Mouse (Mus musculus) neural tube, embryonic 11.5 days (tissue): ENCODE measurements around the gene Fam171a1. TPM values are rescaled to one million over a fixed set of nuclear protein-coding genes. Genes with fewer than 3 reads are reported as not detected.

Source experiments
- ATAC-seq: fragments of 200-750 bp; cut with Nextera tagmentation; 2 replicates; pipeline ENCODE4 v1.8.0; 2017; ENCODE audit warnings: moderate number of reproducible peaks, mild to moderate bottlenecking, moderate TSS enrichment, moderate library complexity; ENCODE audit not compliant: insufficient read depth, low FRiP score, low TSS enrichment
- DNase-seq: peaks from one replicate; pipeline ENCODE4 v3.0.0-alpha.2; 2015; ENCODE audit warnings: low spot score
- H3K27ac ChIP-seq: fragments of 300-500 bp; sonication (generic); 2 replicates; pipeline ENCODE4 v1.5.1; 2014; ENCODE audit warnings: low read depth, mild to moderate bottlenecking, low read length
- H3K27me3 ChIP-seq: fragments of 300-500 bp; sonication (generic); 2 replicates; pipeline ENCODE4 v1.6.1; 2014; ENCODE audit warnings: mild to moderate bottlenecking, low read length, mixed read lengths; ENCODE audit not compliant: control insufficient read depth, insufficient read depth
- H3K36me3 ChIP-seq: fragments of 300-500 bp; sonication (generic); 2 replicates; pipeline ENCODE4 v1.6.1; 2014; ENCODE audit warnings: mild to moderate bottlenecking, low read length, moderate library complexity, mixed read lengths; ENCODE audit not compliant: control insufficient read depth, insufficient read depth
- H3K4me1 ChIP-seq: fragments of 300-500 bp; sonication (generic); 2 replicates; pipeline ENCODE4 v1.6.1; 2014; ENCODE audit warnings: low read length, mixed read lengths; ENCODE audit not compliant: control insufficient read depth, insufficient read depth
- H3K4me2 ChIP-seq: fragments of 300-500 bp; sonication (generic); 2 replicates; pipeline ENCODE4 v1.6.1; 2014; ENCODE audit warnings: low read depth, mild to moderate bottlenecking, moderate library complexity
- H3K4me3 ChIP-seq: fragments of 300-500 bp; sonication (generic); 2 replicates; pipeline ENCODE4 v1.5.1; 2014; ENCODE audit warnings: low read depth, low read length
- H3K9ac ChIP-seq: fragments of 300-500 bp; sonication (generic); 2 replicates; pipeline ENCODE4 v1.6.1; 2014; ENCODE audit warnings: mild to moderate bottlenecking, low read length
- H3K9me3 ChIP-seq: fragments of 300-500 bp; sonication (generic); 2 replicates; pipeline ENCODE4 v1.6.1; 2016; ENCODE audit warnings: low read length; ENCODE audit not compliant: control insufficient read depth
- WGBS: fragments of 180-500 bp; shearing (Covaris S2); extraction: QIAGEN DNeasy Blood & Tissue Kit; methylation state at CpG from one replicate; pipeline ENCODE4 v1.1.7; 2014; 5-methylcytosine and 5-hydroxymethylcytosine counted together
- polyA plus RNA-seq: library from polyadenylated mRNA; unstranded; fragments of >200 nt; fragmentation: Nextera tagmentation; extraction: Ambion mirVana; gene quantifications from 2 replicates; pipeline ENCODE4 v1.2.1, GENCODE M21; 2014

Gene Fam171a1
- polyA plus RNA-seq, 1 experiment from 2014 or later, result 52.4 TPM

- ATAC-seq (no peak), DNase-seq (no peak)
- no peaks in the 10 kb centered on the region for H3K4me1 ChIP-seq
- 81% methylated on average over 3 of the region's 3 CpGs for WGBS
- no peak overlapping the region for H3K9ac ChIP-seq
- H3K4me2 ChIP-seq, result no peak overlapping the region
- H3K4me3 ChIP-seq, result no peak overlapping the region
- H3K27me3 ChIP-seq, result no peaks in the 10 kb centered on the region
- no peaks in the 10 kb centered on the region for H3K36me3 ChIP-seq
- no peaks in the 10 kb centered on the region for H3K9me3 ChIP-seq
- no peak overlapping the region for H3K27ac ChIP-seq
Measured at GRCm38 (mm10) chr2:3108431-3108830, 5.6 kb upstream of the Fam171a1 start.

DNA sequence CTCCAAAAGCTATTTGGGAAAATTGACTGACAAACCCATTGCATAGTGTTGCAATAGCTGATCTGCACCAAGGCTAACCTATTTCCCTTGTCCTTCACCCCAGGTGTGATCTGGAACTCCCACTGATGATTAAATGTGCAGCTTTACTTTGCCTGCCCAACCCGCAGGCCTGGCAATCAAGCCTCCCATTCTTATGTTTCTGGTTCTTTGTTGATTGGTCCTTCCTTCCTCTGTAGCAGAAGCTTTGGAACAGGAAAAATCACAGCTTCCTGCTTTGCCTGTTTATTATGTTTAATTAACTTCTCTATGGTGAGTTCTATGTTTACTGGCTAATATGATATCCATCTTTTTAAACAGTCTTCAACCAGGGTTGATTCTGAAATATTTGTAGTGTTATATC lies 5.2 kb upstream of the Fam171a1 start:
- Histone ChIP-seq H3K4me2 (no peak overlapping the region), H3K9me3 (no peaks in the 10 kb centered on the region), H3K9ac (no peak overlapping the region), H3K4me3 (no peak overlapping the region), H3K27ac (no peak overlapping the region), H3K4me1 (no peaks in the 10 kb centered on the region), H3K27me3 (no peaks in the 10 kb centered on the region), H3K36me3 (no peaks in the 10 kb centered on the region)
- 75% methylated on average over 1 of the region's 1 CpGs for WGBS
- no peak for ATAC-seq
- no peak for DNase-seq

DNA sequence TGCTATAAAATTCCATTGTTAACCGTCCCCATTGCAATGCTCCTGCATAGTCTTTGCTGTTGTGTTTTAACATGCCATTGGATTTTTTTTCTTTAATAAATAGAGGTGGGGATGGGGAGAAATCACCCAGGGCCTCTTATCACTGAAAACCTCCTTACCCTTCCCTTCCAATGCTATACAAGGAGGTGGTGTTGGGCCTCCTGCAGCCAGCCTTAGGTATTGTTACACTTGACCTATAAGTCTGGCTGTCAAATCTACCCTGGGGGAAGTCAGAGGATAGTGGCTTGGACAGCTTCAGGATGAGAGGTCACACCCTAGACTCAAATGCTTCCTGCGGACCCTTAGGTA lies 3.8 kb downstream of the Fam171a1 start:
- Histone ChIP-seq H3K4me1 (peaks cover 6% of the 10 kb centered on the region), H3K9me3 (no peaks in the 10 kb centered on the region), H3K9ac (no peak overlapping the region), H3K4me2 (peak overlapping the region; percentile 51; the same call in 1 of the 2 replicates), H3K27me3 (no peaks in the 10 kb centered on the region), H3K27ac (no peak overlapping the region), H3K4me3 (peak overlapping the region; percentile 88), H3K36me3 (no peaks in the 10 kb centered on the region)
- DNase-seq (no peak), ATAC-seq (no peak; the same call in 1 of the 2 replicates)
- 35% methylated on average over 2 of the region's 2 CpGs for WGBS

- under 1% methylated on average over 44 of the region's 93 CpGs for WGBS
- peak overlapping the region; percentile 89 for H3K27ac ChIP-seq
Measured at GRCm38 (mm10) chr2:3118203-3118941, 4.3 kb downstream of the Fam171a1 start.

GRCm38 (mm10) chr2:3118969-3119368 lies 4.9 kb downstream of the Fam171a1 start:
- ATAC-seq, result peak; percentile 36
- WGBS, result 2% methylated on average over 11 of the region's 16 CpGs
- no peaks in the 10 kb centered on the region for H3K36me3 ChIP-seq
- no peaks in the 10 kb centered on the region for H3K9me3 ChIP-seq
- H3K4me1 ChIP-seq, result peaks cover 6% of the 10 kb centered on the region
- DNase-seq, result peak; percentile 31
- H3K9ac ChIP-seq, result peak overlapping the region; percentile 95
- peak overlapping the region; percentile 51 for H3K4me2 ChIP-seq
- peak overlapping the region; percentile 88 for H3K4me3 ChIP-seq
- H3K27me3 ChIP-seq, result no peaks in the 10 kb centered on the region
- peak overlapping the region; percentile 89 for H3K27ac ChIP-seq

More at GRCm38 (mm10) chr2:3118203-3118941, 4.3 kb downstream of the Fam171a1 start:
- ATAC-seq (peak; percentile 92), DNase-seq (peak; percentile 93)
- Histone ChIP-seq H3K9me3 (no peaks in the 10 kb centered on the region), H3K9ac (peak overlapping the region; percentile 95), H3K4me3 (peak overlapping the region; percentile 88), H3K27me3 (no peaks in the 10 kb centered on the region), H3K4me1 (peaks cover 6% of the 10 kb centered on the region), H3K4me2 (peak overlapping the region; percentile 51), H3K36me3 (no peaks in the 10 kb centered on the region)

- ATAC-seq (no peak), DNase-seq (no peak)
- Histone ChIP-seq H3K4me1 (peaks cover 6% of the 10 kb centered on the region), H3K4me3 (peak overlapping the region; percentile 88), H3K27ac (no peak overlapping the region), H3K9me3 (no peaks in the 10 kb centered on the region), H3K9ac (peak overlapping the region; percentile 95), H3K36me3 (no peaks in the 10 kb centered on the region), H3K27me3 (no peaks in the 10 kb centered on the region), H3K4me2 (peak overlapping the region; percentile 51)
- 27% methylated on average over 4 of the region's 4 CpGs for WGBS
Measured at GRCm38 (mm10) chr2:3119371-3119935, 5.4 kb downstream of the Fam171a1 start.

- no peak overlapping the region for H3K27ac ChIP-seq
- H3K36me3 ChIP-seq, result no peaks in the 10 kb centered on the region
Measured at GRCm38 (mm10) chr2:3122571-3122970, 8.5 kb downstream of the Fam171a1 start.

DNA sequence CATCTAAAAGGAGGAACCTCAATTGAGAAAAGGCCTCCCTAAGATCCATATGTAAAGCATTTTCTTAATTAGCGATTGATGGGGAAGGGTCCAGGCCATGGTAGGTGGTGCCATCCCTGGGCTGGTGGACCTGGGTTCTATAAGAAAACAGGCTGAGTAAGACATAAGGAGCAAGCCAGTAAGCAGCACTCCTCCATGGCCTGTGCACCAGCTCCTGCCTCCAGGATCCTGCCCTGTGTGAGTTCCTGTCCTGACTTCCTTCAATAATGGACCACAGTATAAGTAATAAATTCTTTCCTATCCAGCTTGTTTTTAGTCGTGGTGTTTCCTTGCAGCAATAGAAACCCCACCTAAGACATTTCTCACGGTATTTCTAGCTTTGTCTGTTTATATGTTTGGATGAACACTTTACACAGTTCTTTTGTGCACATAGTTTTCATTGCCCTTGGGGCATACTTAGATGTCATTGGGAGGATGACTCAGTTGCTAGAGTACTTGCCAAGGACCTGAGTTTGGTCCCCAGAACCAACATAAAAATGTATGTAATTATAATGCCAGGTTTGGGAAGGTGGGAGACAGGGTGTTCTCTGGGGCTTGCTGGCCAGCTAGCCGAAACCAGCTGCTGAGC lies 13.3 kb downstream of the Fam171a1 start:
- WGBS, result 84% methylated on average over 4 of the region's 4 CpGs

More at GRCm38 (mm10) chr2:3122571-3122970, 8.5 kb downstream of the Fam171a1 start:
- ATAC-seq (no peak), DNase-seq (no peak)
- no peaks in the 10 kb centered on the region for H3K9me3 ChIP-seq
- no peaks in the 10 kb centered on the region for H3K27me3 ChIP-seq
- H3K4me2 ChIP-seq, result no peak overlapping the region
- no peak overlapping the region for H3K9ac ChIP-seq
- peaks cover 6% of the 10 kb centered on the region for H3K4me1 ChIP-seq
- WGBS, result 82% methylated on average over 4 of the region's 4 CpGs
- H3K4me3 ChIP-seq, result no peak overlapping the region

More for the DNA sequence above, 13.3 kb downstream of the Fam171a1 start:
- ATAC-seq, result no peak
- H3K4me1 ChIP-seq, result no peaks in the 10 kb centered on the region
- H3K9ac ChIP-seq, result no peak overlapping the region
- H3K4me3 ChIP-seq, result no peak overlapping the region
- H3K27me3 ChIP-seq, result no peaks in the 10 kb centered on the region
- no peak for DNase-seq
- no peak overlapping the region for H3K27ac ChIP-seq
- no peaks in the 10 kb centered on the region for H3K9me3 ChIP-seq
- no peaks in the 10 kb centered on the region for H3K36me3 ChIP-seq
- H3K4me2 ChIP-seq, result no peak overlapping the region
